Mouse (Mus musculus): ENCODE measurements around the gene Gm11077. TPM values are rescaled to one million over a fixed set of nuclear protein-coding genes. Genes with fewer than 3 reads are reported as not detected.
A peak's percentile ranks its signal among the peaks of the same experiment; 100 is the strongest.

The Gm11077 gene
- polyA plus RNA-seq, 2 experiments: not detected

- Histone ChIP-seq H3K27ac (no peak overlapping the region), H3K9ac (replicated peaks) (no peak overlapping the region), H3K9me3 (ENCODE audit: control insufficient read depth, low read length) (peaks cover 2% of the 10 kb centered on the region; the same call in 1 of the 2 replicates), H3K4me2 (ENCODE audit: low read depth) (peak overlapping the region; percentile 37), H3K36me3 (replicated peaks; ENCODE audit: control insufficient read depth, insufficient read depth, low read depth) (no peaks in the 10 kb centered on the region), H3K4me3 (ENCODE audit: insufficient read depth in 1 of 2, low read depth in 2 of 2, low read length in 2 of 2) (no peak overlapping the region), H3K4me1 (replicated peaks; ENCODE audit: control insufficient read depth in 2 of 2, insufficient read depth in 2 of 2, low read length in 1 of 2) (no peaks in the 10 kb centered on the region), H3K27me3 (ENCODE audit: control insufficient read depth, insufficient read depth, low read length) (no peaks in the 10 kb centered on the region)
- no peak for DNase-seq (ENCODE audit: low read depth in 3 of 3, low spot score in 3 of 3)
- 16% methylated on average over 15 of the region's 15 CpGs for WGBS (ENCODE audit: insufficient replicate concordance)
- TF ChIP-seq EP300 (IDR thresholded peaks at IDR 0.05; ENCODE audit: low read depth) (no peak), CTCF (IDR thresholded peaks at IDR 0.05; ENCODE audit: low read depth) (no peak)
- ATAC-seq (ENCODE audit: insufficient read depth): no peak
Observed at GRCm38 (mm10) chr6:140733641-140733986, 4.5 kb downstream of the Gm11077 start.

GRCm38 (mm10) chr6:140745586-140745985, 16.5 kb downstream of the Gm11077 start:
- Histone ChIP-seq H3K27me3 (ENCODE audit: control insufficient read depth, insufficient read depth, low read length) (no peaks in the 10 kb centered on the region), H3K27ac (no peak overlapping the region), H3K9me3 (ENCODE audit: control insufficient read depth, low read length) (no peaks in the 10 kb centered on the region), H3K9ac (replicated peaks) (no peak overlapping the region), H3K4me1 (replicated peaks; ENCODE audit: control insufficient read depth in 2 of 2, insufficient read depth in 2 of 2, low read length in 1 of 2) (no peaks in the 10 kb centered on the region), H3K36me3 (replicated peaks; ENCODE audit: control insufficient read depth, insufficient read depth, low read depth) (no peaks in the 10 kb centered on the region), H3K4me3 (ENCODE audit: insufficient read depth in 1 of 2, low read depth in 2 of 2, low read length in 2 of 2) (no peak overlapping the region), H3K4me2 (ENCODE audit: low read depth) (no peak overlapping the region)
- DNase-seq (ENCODE audit: low read depth in 3 of 3, low spot score in 3 of 3) (no peak), ATAC-seq (ENCODE audit: insufficient read depth) (no peak)
- WGBS (ENCODE audit: insufficient replicate concordance): 70% methylated on average over 3 of the region's 3 CpGs
- TF ChIP-seq EP300 (IDR thresholded peaks at IDR 0.05; ENCODE audit: low read depth): no peak
- TF ChIP-seq CTCF (IDR thresholded peaks at IDR 0.05; ENCODE audit: low read depth): no peak

- no peak for TF ChIP-seq EP300 (IDR thresholded peaks at IDR 0.05; ENCODE audit: low read depth)
- TF ChIP-seq CTCF (IDR thresholded peaks at IDR 0.05; ENCODE audit: low read depth): no peak
- Histone ChIP-seq H3K27me3 (ENCODE audit: control insufficient read depth, insufficient read depth, low read length) (no peaks in the 10 kb centered on the region), H3K9ac (replicated peaks) (no peak overlapping the region), H3K9me3 (ENCODE audit: control insufficient read depth, low read length) (no peaks in the 10 kb centered on the region), H3K27ac (no peak overlapping the region), H3K36me3 (replicated peaks; ENCODE audit: control insufficient read depth, insufficient read depth, low read depth) (no peaks in the 10 kb centered on the region), H3K4me2 (ENCODE audit: low read depth) (no peak overlapping the region), H3K4me1 (replicated peaks; ENCODE audit: control insufficient read depth in 2 of 2, insufficient read depth in 2 of 2, low read length in 1 of 2) (no peaks in the 10 kb centered on the region), H3K4me3 (ENCODE audit: insufficient read depth in 1 of 2, low read depth in 2 of 2, low read length in 2 of 2) (no peak overlapping the region)
- ATAC-seq (ENCODE audit: insufficient read depth): no peak
- DNase-seq (ENCODE audit: low read depth in 3 of 3, low spot score in 3 of 3): no peak
- 44% methylated on average over 2 of the region's 2 CpGs for WGBS (ENCODE audit: insufficient replicate concordance)
Observed at GRCm38 (mm10) chr6:140747591-140747990, 18.5 kb downstream of the Gm11077 start.

GRCm38 (mm10) chr6:140750371-140751080, 21.4 kb downstream of the Gm11077 start:
- Histone ChIP-seq H3K9me3 (ENCODE audit: control insufficient read depth, low read length) (no peaks in the 10 kb centered on the region), H3K4me3 (ENCODE audit: insufficient read depth in 1 of 2, low read depth in 2 of 2, low read length in 2 of 2) (no peak overlapping the region), H3K4me1 (replicated peaks; ENCODE audit: control insufficient read depth in 2 of 2, insufficient read depth in 2 of 2, low read length in 1 of 2) (no peaks in the 10 kb centered on the region), H3K36me3 (replicated peaks; ENCODE audit: control insufficient read depth, insufficient read depth, low read depth) (no peaks in the 10 kb centered on the region), H3K4me2 (ENCODE audit: low read depth) (no peak overlapping the region), H3K27me3 (ENCODE audit: control insufficient read depth, insufficient read depth, low read length) (no peaks in the 10 kb centered on the region), H3K9ac (replicated peaks) (no peak overlapping the region), H3K27ac (no peak overlapping the region)
- no peak for DNase-seq (ENCODE audit: low read depth in 3 of 3, low spot score in 3 of 3)
- 55% methylated on average over 8 of the region's 8 CpGs for WGBS (ENCODE audit: insufficient replicate concordance)
- ATAC-seq (ENCODE audit: insufficient read depth): no peak
- no peak for TF ChIP-seq CTCF (IDR thresholded peaks at IDR 0.05; ENCODE audit: low read depth)
- no peak for TF ChIP-seq EP300 (IDR thresholded peaks at IDR 0.05; ENCODE audit: low read depth)

- Histone ChIP-seq H3K4me2 (ENCODE audit: low read depth) (no peak overlapping the region), H3K36me3 (replicated peaks; ENCODE audit: control insufficient read depth, insufficient read depth, low read depth) (no peaks in the 10 kb centered on the region), H3K9me3 (ENCODE audit: control insufficient read depth, low read length) (no peaks in the 10 kb centered on the region), H3K9ac (replicated peaks) (no peak overlapping the region), H3K4me1 (replicated peaks; ENCODE audit: control insufficient read depth in 2 of 2, insufficient read depth in 2 of 2, low read length in 1 of 2) (no peaks in the 10 kb centered on the region), H3K27ac (no peak overlapping the region), H3K27me3 (ENCODE audit: control insufficient read depth, insufficient read depth, low read length) (no peaks in the 10 kb centered on the region), H3K4me3 (ENCODE audit: insufficient read depth in 1 of 2, low read depth in 2 of 2, low read length in 2 of 2) (no peak overlapping the region)
- no peak for ATAC-seq (ENCODE audit: insufficient read depth)
- DNase-seq (ENCODE audit: low read depth in 3 of 3, low spot score in 3 of 3): peak in 2 of 3 experiments; percentile 6 to 14
- 23% methylated on average over 9 of the region's 9 CpGs for WGBS (ENCODE audit: insufficient replicate concordance)
- TF ChIP-seq EP300 (IDR thresholded peaks at IDR 0.05; ENCODE audit: low read depth) (no peak), CTCF (IDR thresholded peaks at IDR 0.05; ENCODE audit: low read depth) (peak; percentile 41; the same call in 1 of the 2 replicates)
Observed at GRCm38 (mm10) chr6:140766365-140766764, 37.3 kb downstream of the Gm11077 start.

Measured in liver, embryonic 14.5 days (tissue).